In the genomic region with DNA sequence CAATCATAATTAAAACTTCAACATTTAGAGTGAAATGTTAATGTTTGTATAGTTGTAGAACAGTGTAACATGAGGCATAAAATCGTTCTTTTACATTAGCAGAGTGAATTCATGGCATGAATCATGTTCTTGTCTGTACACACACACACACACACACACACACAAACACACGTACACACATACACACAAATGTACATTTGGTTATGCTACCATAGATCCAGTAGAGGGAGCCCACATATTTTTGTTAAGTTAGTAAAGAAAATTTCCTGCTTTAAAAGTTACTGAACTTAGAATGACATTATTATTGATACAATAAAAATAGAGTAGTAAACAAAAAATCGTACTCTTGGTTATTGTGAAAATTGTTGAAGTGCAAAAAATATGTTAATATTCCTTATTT, we compare ENCODE assay signal across 15 mouse cellular contexts. TPM values are rescaled to one million over a fixed set of nuclear protein-coding genes. Genes with fewer than 3 reads are reported as not detected.
DNase-seq lines count a peak whose midpoint lies in the region; ATAC-seq and TF ChIP-seq lines count a peak whose summit lies in the region.
"Had no signal": no experiment of that assay in that cellular context is flagged by ENCODE, and none has a peak within 500 bp of the region (broad histone marks: within the 10 kb centered on the region; RNA-seq: fewer than 3 reads in every experiment).

No protein-coding gene starts in this region.

- H3K27ac ChIP-seq in kidney, postnatal 0 days: no peak overlapping the region
- H3K27ac ChIP-seq in kidney, embryonic 15.5 days: no peak overlapping the region
- H3K27ac ChIP-seq: embryonic facial prominence, embryonic 15.5 days; limb, embryonic 15.5 days had no signal

- no peaks in the 10 kb centered on the region for H3K36me3 ChIP-seq in kidney, postnatal 0 days (ENCODE audit: insufficient read depth, low read length)
- H3K36me3 ChIP-seq in kidney, embryonic 15.5 days: no peaks in the 10 kb centered on the region
- H3K36me3 ChIP-seq: embryonic facial prominence, embryonic 15.5 days; limb, embryonic 15.5 days had no signal

- H3K4me3 ChIP-seq in kidney, postnatal 0 days (replicated peaks; ENCODE audit: low read depth, low read length): no peak overlapping the region
- H3K4me3 ChIP-seq in kidney, embryonic 15.5 days (replicated peaks): no peak overlapping the region
- H3K4me3 ChIP-seq: embryonic facial prominence, embryonic 15.5 days; limb, embryonic 15.5 days had no signal

- H3K9me3 ChIP-seq in kidney, postnatal 0 days (replicated peaks; ENCODE audit: low read length): no peaks in the 10 kb centered on the region
- H3K9me3 ChIP-seq in kidney, embryonic 15.5 days (replicated peaks): no peaks in the 10 kb centered on the region
- H3K9me3 ChIP-seq: embryonic facial prominence, embryonic 15.5 days; limb, embryonic 15.5 days had no signal

- no peak overlapping the region for H3K4me2 ChIP-seq in kidney, postnatal 0 days (ENCODE audit: low read length)
- H3K4me2 ChIP-seq in kidney, embryonic 15.5 days: no peak overlapping the region
- H3K4me2 ChIP-seq: embryonic facial prominence, embryonic 15.5 days; limb, embryonic 15.5 days had no signal

- peak; percentile 66 for TF ChIP-seq CTCF in kidney, postnatal 0 days (IDR thresholded peaks at IDR 0.05; ENCODE audit: low read depth)

- H3K9ac ChIP-seq in kidney, postnatal 0 days (ENCODE audit: low read depth, low read length): no peak overlapping the region
- H3K9ac ChIP-seq in kidney, embryonic 15.5 days: no peak overlapping the region
- H3K9ac ChIP-seq: embryonic facial prominence, embryonic 15.5 days; limb, embryonic 15.5 days had no signal

- no peaks in the 10 kb centered on the region for H3K27me3 ChIP-seq in kidney, postnatal 0 days (ENCODE audit: insufficient read depth, low read length)
- no peaks in the 10 kb centered on the region for H3K27me3 ChIP-seq in kidney, embryonic 15.5 days
- H3K27me3 ChIP-seq: embryonic facial prominence, embryonic 15.5 days; limb, embryonic 15.5 days had no signal

- H3K4me1 ChIP-seq in kidney, postnatal 0 days (replicated peaks; ENCODE audit: insufficient read depth, low read length): no peaks in the 10 kb centered on the region
- no peaks in the 10 kb centered on the region for H3K4me1 ChIP-seq in kidney, embryonic 15.5 days
- H3K4me1 ChIP-seq: embryonic facial prominence, embryonic 15.5 days; limb, embryonic 15.5 days had no signal

- WGBS in kidney, postnatal 0 days: 41% methylated on average over 3 of the region's 3 CpGs
- 50% methylated on average over 3 of the region's 3 CpGs for WGBS in kidney, embryonic 15.5 days

- peak; percentile 62 for DNase-seq in kidney, postnatal 0 days (ENCODE audit: low spot score)
- DNase-seq in 416B (ENCODE audit: low read depth): peak; percentile 71
- DNase-seq in CD4-positive, CD25-positive, alpha-beta regulatory T cell, adult 2 months (ENCODE audit: low read depth, low spot score): peak; percentile 45
- DNase-seq in adrenal gland, postnatal 10 days: no peak
- no peak for DNase-seq in adrenal gland, adult (ENCODE audit: inconsistent age in 2 of 2, low spot score in 1 of 2)
- DNase-seq: cerebellum, adult 9-11 months; heart, adult 11 months; heart, postnatal 36 days; kidney, adult 8-10 months; lung, postnatal 36 days had no signal

- no peak for ATAC-seq in kidney, postnatal 0 days (replicated peaks; ENCODE audit: low FRiP score, low read depth)
- ATAC-seq in kidney, embryonic 15.5 days (replicated peaks; ENCODE audit: low FRiP score): no peak
- ATAC-seq in inflammation-experienced regulatory T-cells, adult 6 months: peak; percentile 53
- ATAC-seq: Patski had no signal

RNA-seq across cellular contexts. Expression of a gene that starts 7.7 kb away (rescaled TPM):
- polyA plus RNA-seq in kidney, postnatal 0 days (2015; fragmentation: Nextera tagmentation; extraction: Ambion mirVana): 33.0 and 33.1 TPM in 2 replicates
- polyA plus RNA-seq in kidney, embryonic 15.5 days (2015; fragmentation: Nextera tagmentation; extraction: Ambion mirVana): 34.0 and 34.7 TPM in 2 replicates
- polyA plus RNA-seq in inflammation-experienced regulatory T-cells, adult 6 months (2017; shearing (Covaris generic)): 10 to 100 TPM; 31.0 to 58.2 (median 49.4) TPM
- total RNA-seq in adrenal gland, postnatal 10 days (2021): 10 to 100 TPM; 35.4 to 48.2 TPM

Comparison
In these comparisons a context has a peak if more than half of its experiments do, and no peak if none do; other contexts are left out.
1. DNase-seq: peak in kidney, postnatal 0 days (single experiment), 416B (single experiment) and CD4-positive, CD25-positive, alpha-beta regulatory T cell, adult 2 months (single experiment); none in adrenal gland, postnatal 10 days (single experiment) and adrenal gland, adult (0 of 2).